Mouse (Mus musculus) ES-E14 (cell line): Measurements from ENCODE around the gene Kat14. TPM values are rescaled to one million over a fixed set of nuclear protein-coding genes. Genes with fewer than 3 reads are reported as not detected.

ENCODE experiments used
- DNase-seq: peaks from one replicate; pipeline ENCODE4 v3.0.0-alpha.2; 2013; ENCODE audit warnings: low read depth, low spot score
- H3K27ac ChIP-seq: 2 replicates; pipeline ENCODE4 v1.5.1; 2012; ENCODE audit warnings: low read depth, mild to moderate bottlenecking, low read length, moderate library complexity, mixed read lengths; ENCODE audit not compliant: poor library complexity, insufficient read depth, severe bottlenecking
- H3K36me3 ChIP-seq: 2 replicates; pipeline ENCODE4 v1.6.1; 2012; ENCODE audit warnings: mild to moderate bottlenecking, low read length, moderate library complexity, mixed read lengths; ENCODE audit not compliant: control insufficient read depth, poor library complexity, insufficient read depth, severe bottlenecking
- H3K4me1 ChIP-seq, 2 experiments: fragments of 150-350 bp in 1 of 2; sonication (generic) in 1 of 2; 2 replicates each; pipeline ENCODE4 v1.6.1; 2012; ENCODE audit warnings: low read length in 2 of 2, mild to moderate bottlenecking in 1 of 2, mixed read lengths in 1 of 2; ENCODE audit not compliant: control insufficient read depth in 2 of 2, insufficient read depth in 2 of 2, poor library complexity in 1 of 2
- H3K4me3 ChIP-seq, 2 experiments: fragments of 150-350 bp in 1 of 2; sonication (generic) in 1 of 2; 2 replicates each; pipeline ENCODE4 v1.5.1; 2012; ENCODE audit warnings: low read length in 2 of 2, low read depth in 1 of 2, mild to moderate bottlenecking in 1 of 2, mixed read lengths in 1 of 2; ENCODE audit not compliant: insufficient read depth in 1 of 2, poor library complexity in 1 of 2, severe bottlenecking in 1 of 2
- H3K9ac ChIP-seq: 2 replicates; pipeline ENCODE4 v1.6.1; 2012; ENCODE audit warnings: low read depth, mild to moderate bottlenecking, low read length, mixed read lengths; ENCODE audit not compliant: poor library complexity, insufficient read depth, severe bottlenecking
- H3K9me3 ChIP-seq: fragments of 150-350 bp; sonication (generic); 2 replicates; pipeline ENCODE4 v1.6.1; 2012; ENCODE audit warnings: low read depth, mild to moderate bottlenecking, low read length; ENCODE audit not compliant: control insufficient read depth, insufficient read depth
- CHD2 ChIP-seq: IDR thresholded peaks from 2 replicates; pipeline ENCODE4 v1.6.1; 2014; ENCODE audit warnings: mild to moderate bottlenecking, low read depth, low read length, inconsistent platforms
- HCFC1 ChIP-seq: IDR thresholded peaks from 2 replicates; pipeline ENCODE4 v1.6.1; 2012; ENCODE audit warnings: low read length, inconsistent platforms, borderline replicate concordance; ENCODE audit not compliant: insufficient read depth
- MAFK ChIP-seq: IDR thresholded peaks from 2 replicates; pipeline ENCODE4 v1.6.1; 2014; ENCODE audit warnings: mild to moderate bottlenecking, low read depth, low read length, inconsistent platforms; ENCODE audit not compliant: insufficient read depth
- ZC3H11A ChIP-seq: IDR thresholded peaks from 2 replicates; pipeline ENCODE4 v1.6.1; 2012; ENCODE audit warnings: low read depth, mild to moderate bottlenecking, inconsistent platforms, low read length, borderline replicate concordance
- ZNF384 ChIP-seq: IDR thresholded peaks from 2 replicates; pipeline ENCODE4 v1.6.1; 2012; ENCODE audit warnings: low read depth, low read length, inconsistent platforms
- in situ Hi-C, 2 experiments: fragments of 600-800 bp; cut with MboI; formaldehyde crosslinking; loops; one replicate each; pipeline ENCODE4 v1.15.1; 2025; ENCODE audit warnings: low sequenced_read_pairs in 2 of 2, inconsistent platforms in 1 of 2; ENCODE audit not compliant: unreplicated experiment in 2 of 2
- total RNA-seq: library from RNA; depleted of rRNA; stranded (reverse); fragments of 300-350 nt; gene quantifications from 2 replicates; pipeline ENCODE4 v1.2.3, GENCODE M21; 2012

Gene Kat14
- total RNA-seq, 1 experiment: 37.7 TPM

GRCm38 (mm10) chr2:144410603-144411002, 41.8 kb downstream of the Kat14 start:
- TF ChIP-seq HCFC1 (no peak), ZNF384 (peak; percentile 52), ZC3H11A (no peak), MAFK (no peak), CHD2 (no peak)
- Histone ChIP-seq H3K9me3 (no peaks in the 10 kb centered on the region), H3K27ac (no peak overlapping the region), H3K4me3 (no peak overlapping the region), H3K36me3 (peaks cover 24% of the 10 kb centered on the region), H3K9ac (no peak overlapping the region), H3K4me1 (0 out of 4 replicates have a peak, but pooled peaks cover 2% of the 10 kb centered on the region in 2 experiments)
- in situ Hi-C loops: no loop called here
- DNase-seq: no peak

GRCm38 (mm10) chr2:144414646-144415045, 45.9 kb downstream of the Kat14 start:
- no peak for DNase-seq
- no peak overlapping the region for H3K4me3 ChIP-seq
- H3K4me1 ChIP-seq: peaks cover 5 to 21% of the 10 kb centered on the region in 2 experiments; a peak in 2 of 4 replicates
- TF ChIP-seq ZC3H11A (no peak), MAFK (no peak), CHD2 (no peak), ZNF384 (no peak), HCFC1 (no peak)
- no peak overlapping the region for H3K27ac ChIP-seq
- H3K9ac ChIP-seq: no peak overlapping the region
- in situ Hi-C loops: no loop called here
- no peaks in the 10 kb centered on the region for H3K9me3 ChIP-seq
- H3K36me3 ChIP-seq: no peaks in the 10 kb centered on the region

DNA sequence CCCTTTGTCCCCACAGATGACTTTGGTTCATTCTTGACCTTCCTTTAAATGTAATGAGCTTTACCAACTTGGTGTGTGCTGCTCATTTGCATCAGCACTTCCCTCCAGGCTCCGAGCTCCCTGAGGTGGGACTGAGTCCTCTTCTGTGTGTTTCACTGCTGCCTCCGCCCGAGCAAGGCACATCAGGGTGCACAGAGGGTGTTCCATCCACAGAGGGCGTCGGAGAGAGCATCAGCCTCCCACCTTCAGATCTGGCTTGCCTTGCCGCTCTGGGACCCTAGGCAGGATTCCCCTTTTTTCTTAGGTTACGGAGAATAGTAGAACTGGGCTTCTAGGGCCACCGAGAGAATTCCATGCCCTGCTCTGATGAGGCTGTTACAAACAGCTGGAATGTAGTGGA, 48.1 kb downstream of the Kat14 start:
- Histone ChIP-seq H3K9ac (no peak overlapping the region), H3K4me3 (no peak overlapping the region), H3K9me3 (no peaks in the 10 kb centered on the region)

GRCm38 (mm10) chr2:144418062-144418461, 49.3 kb downstream of the Kat14 start:
- no peaks in the 10 kb centered on the region for H3K36me3 ChIP-seq
- TF ChIP-seq ZNF384 (no peak), ZC3H11A (no peak), HCFC1 (no peak), CHD2 (no peak), MAFK (no peak)
- H3K9ac ChIP-seq: no peak overlapping the region
- in situ Hi-C loops: no loop called here
- no peak overlapping the region for H3K27ac ChIP-seq
- no peaks in the 10 kb centered on the region for H3K9me3 ChIP-seq
- H3K4me3 ChIP-seq: no peak overlapping the region
- peaks cover 3 to 19% of the 10 kb centered on the region in 2 experiments; a peak in 2 of 4 replicates for H3K4me1 ChIP-seq
- DNase-seq: no peak

More for the DNA sequence above, 48.1 kb downstream of the Kat14 start:
- Histone ChIP-seq H3K27ac (no peak overlapping the region), H3K4me1 (peaks cover 5 to 21% of the 10 kb centered on the region in 2 experiments; a peak in 2 of 4 replicates), H3K36me3 (no peaks in the 10 kb centered on the region)
- in situ Hi-C loops: no loop called here
- DNase-seq: no peak
- TF ChIP-seq ZC3H11A (no peak), HCFC1 (no peak), ZNF384 (no peak), CHD2 (no peak), MAFK (no peak)
